Mouse (Mus musculus) bone marrow macrophage, adult 2 months (primary cell): ENCODE results near the gene Sdr42e1.

ENCODE experiments used
- CTCF ChIP-seq: IDR thresholded peaks from 2 replicates; pipeline ENCODE4 v1.5.1; 2012; ENCODE audit warnings: low read depth, mild to moderate bottlenecking, low read length, moderate library complexity
- POLR2A ChIP-seq: IDR thresholded peaks from 2 replicates; pipeline ENCODE4 v1.6.1; 2012; ENCODE audit warnings: mild to moderate bottlenecking, low read depth, low read length, borderline replicate concordance

DNA sequence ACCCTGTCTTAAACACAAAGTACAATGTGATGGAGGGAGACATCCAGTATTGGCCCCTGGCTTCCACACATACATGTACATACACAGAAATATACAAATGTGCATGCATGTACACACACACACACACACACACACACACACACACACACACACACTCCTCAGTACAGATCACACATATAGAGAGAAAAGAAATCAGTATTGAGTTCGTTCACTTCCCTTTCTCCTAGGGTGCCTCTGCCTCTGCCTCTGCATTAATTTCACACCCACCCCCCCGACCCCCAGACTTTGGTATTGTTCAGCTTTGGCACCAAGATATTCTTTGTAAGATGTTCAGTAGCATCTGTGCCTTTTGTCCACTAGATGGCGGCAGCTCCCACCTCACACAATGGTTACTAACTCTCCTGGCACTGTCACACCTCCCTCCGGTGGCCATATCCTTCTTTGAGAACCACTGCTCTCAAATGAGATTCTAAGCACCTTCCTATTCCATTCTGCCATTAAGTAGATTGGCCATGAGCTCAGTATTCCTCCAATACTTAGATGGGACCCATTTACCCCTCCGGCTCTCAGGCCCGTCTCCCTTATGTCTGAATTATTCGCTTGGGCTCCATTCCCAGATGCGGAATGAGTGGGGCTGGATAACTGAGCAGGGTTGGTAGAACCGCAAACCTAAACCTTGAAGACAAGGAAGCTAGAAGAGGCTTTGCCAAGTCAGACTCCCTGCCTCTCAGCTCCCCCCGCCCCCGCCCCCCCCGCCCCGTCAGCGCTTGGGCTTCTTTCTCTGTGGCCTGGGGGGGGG is 47.2 kb downstream of the Sdr42e1 start:
- TF ChIP-seq CTCF (peak; percentile 63), POLR2A (no peak)
